Mouse (Mus musculus) olfactory bulb, adult 2 months (tissue): Measurements from ENCODE around the gene Tepsin.

Experiments
- CTCF ChIP-seq: fragments of 200-500 bp; IDR thresholded peaks from 2 replicates; pipeline ENCODE4 v1.5.1; 2012; ENCODE audit warnings: low read depth, mild to moderate bottlenecking, low read length, moderate library complexity; ENCODE audit not compliant: insufficient read depth
- POLR2A ChIP-seq: fragments of 200-500 bp; IDR thresholded peaks from 2 replicates; pipeline ENCODE4 v1.6.1; 2012; ENCODE audit warnings: mild to moderate bottlenecking, low read depth, low read length, moderate library complexity; ENCODE audit not compliant: insufficient read depth

DNA sequence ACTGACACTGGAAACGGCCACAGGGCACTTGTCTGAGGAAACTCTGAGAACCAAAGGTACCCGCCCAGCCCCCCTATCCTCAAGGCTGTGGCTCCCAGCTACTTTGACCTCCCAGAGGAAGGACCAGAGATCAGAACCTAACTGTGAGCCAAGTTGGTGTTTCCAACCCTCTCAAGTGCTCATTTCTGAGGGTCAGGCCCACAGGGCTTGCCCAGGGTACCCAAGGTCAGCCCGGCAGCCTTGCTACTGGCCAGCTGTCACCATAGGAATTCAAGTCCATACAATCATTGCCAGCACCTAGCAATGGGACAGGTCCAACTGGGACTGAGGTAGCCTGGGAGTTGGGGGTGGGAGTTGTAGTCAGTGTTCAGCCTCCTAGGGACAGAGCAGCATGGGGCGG, 7.9 kb downstream of the Tepsin start:
- no peak for TF ChIP-seq POLR2A
- TF ChIP-seq CTCF = no peak
